Mouse (Mus musculus): ENCODE measurements around the gene Phf1. TPM values are rescaled to one million over a fixed set of nuclear protein-coding genes. Genes with fewer than 3 reads are reported as not detected.
"Not testable (repeated sequence)": the region's sequence is repeated elsewhere in the genome, so short reads cannot be mapped to it uniquely, and the experiment has no call there.

The Phf1 gene
- total RNA-seq, 2 experiments from 2014 or later = 8.2 to 11.3 TPM

DNA sequence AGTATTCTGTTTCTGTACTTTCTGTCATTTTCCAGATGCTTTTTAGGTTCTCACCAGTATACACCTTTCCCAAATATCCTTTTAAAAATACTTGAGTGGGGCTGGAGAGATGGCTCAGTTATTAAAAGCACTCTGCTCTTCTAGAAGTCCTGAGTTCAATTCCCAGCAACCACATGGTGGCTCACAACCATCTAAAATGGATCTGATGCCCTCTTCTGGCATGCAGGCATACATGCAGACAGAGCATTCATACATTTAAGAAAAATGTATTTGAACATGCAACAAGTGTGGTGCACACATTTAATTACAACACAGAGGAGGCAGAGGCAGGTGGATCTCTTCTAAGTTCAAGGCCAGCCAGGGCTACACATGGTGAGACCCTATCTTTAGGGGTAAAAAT is 42.6 kb downstream of the Phf1 start:
- no peak for DNase-seq (ENCODE audit: low spot score)

DNA sequence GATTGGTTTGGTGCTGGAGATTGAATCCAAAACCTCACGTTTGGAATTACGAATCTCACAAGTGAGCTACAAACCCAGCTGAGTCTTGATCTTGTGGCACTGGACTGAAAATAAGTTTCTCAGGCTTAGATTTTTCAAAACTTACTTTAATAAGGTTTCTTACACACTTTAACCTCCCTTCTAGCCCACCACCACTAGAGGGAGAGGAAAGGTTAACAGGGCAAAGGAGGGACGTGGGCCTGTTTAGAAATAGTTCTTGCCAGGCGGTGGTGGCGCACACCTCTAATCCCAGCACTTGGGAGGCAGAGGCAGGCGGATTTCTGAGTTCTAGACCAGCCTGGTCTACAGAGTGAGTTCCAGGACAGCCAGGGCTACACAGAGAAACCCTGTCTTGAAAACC is 44.5 kb downstream of the Phf1 start:
- DNase-seq (ENCODE audit: low spot score) = not testable (repeated sequence)

DNA sequence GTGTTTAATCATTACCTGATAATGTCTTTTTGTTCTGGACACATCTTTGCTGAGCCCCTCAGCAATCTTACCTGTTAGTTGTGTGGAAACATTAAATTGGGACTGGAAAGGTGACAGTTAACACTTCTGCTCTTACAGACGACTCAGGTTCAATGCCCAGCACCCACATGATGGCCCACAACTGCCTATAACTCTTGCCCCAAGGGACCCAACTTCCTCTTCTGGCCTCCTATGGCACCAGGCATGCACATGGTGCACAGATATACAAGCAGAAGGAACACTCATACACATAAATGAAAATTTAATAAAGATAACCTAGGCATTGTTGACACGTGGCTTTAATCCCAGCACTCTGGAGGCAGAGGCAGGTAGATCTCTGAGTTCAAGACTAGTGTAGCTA is 46.6 kb downstream of the Phf1 start:
- DNase-seq (ENCODE audit: low spot score) = no peak

DNA sequence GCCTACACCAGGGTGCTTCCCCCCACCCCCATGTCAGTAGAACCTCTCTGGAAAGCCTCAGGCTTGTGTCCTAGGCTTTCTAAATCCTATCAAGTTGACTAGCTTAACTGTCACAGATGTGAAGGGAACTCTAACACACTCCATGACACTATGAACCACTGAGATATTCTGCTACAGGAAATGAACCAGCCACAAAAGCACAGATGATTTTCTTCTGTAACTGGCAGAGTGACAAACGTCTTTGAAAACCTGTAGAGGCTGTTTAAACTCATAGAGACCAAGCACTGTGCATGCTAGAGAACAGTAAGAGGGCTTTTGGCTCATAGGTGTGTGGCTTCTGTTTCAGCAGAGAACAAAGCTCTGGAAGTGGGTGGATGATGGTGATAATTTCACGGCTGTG is 48.2 kb downstream of the Phf1 start:
- no peak for DNase-seq (ENCODE audit: low spot score)

DNA sequence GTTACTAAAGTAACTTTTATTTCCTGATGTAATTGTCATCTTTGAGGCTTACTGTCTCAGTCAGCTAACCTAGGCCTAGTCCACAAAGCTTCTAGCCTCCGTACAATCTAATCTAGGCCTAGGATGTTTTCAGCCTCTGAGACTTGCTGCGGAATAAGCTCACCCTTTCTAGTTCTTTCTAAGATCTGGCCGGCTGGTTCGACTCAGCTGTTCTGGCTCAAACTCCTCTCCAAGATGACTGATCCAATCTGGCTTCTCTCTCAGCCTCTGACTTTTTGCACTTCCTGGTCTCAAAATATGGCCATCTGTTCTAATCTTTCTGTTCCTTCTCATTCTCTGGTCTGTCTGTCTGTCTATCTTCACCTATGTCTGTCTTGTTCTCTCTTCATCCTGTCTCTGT is 50.5 kb downstream of the Phf1 start:
- no peak for DNase-seq (ENCODE audit: low spot score)

DNA sequence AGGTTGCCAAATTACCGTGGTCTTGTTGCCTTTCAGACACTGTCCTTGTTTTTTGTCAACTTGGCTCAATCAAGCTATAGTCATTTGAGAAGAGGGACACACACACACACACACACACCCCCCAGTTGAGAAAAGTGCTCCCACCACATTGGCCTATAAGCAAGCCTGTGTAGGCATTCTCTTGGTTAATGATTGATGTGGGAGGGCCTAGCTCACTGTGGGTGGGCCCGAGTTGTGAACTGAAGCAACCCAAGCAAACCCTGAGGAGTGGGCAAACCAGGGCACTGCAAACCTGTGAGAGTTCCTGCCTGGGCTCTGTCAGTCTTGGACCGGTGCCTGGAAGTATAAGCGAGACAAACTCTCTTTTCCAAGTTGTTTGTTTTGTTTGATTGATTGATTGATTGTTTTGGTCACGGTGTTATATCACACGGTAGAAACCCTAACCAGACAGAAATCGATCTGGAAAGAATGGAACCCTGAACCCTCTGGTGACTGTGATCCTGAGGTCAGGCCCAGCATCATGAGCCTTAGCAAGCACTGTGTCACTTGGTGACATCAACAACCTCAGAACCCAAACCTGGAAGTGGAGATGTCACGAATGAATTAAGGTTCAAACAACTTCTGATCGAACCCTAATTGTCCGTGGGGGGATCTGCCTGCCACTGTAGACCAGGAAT is 52.8 kb downstream of the Phf1 start:
- no peak for DNase-seq (ENCODE audit: low spot score)

Small RNA genes within 50 kb of the gene (microRNA-seq; reads per million reads assigned to microRNA genes)
- gene Gm27775 = not detected
- gene Mir3083 = 1.0 reads per million
- gene Mir6968 = 3.8 reads per million, percentile 4 among the genes with 10 or more reads in this experiment

Other genes starting within 250 kb of the Phf1 start
- gene Crebrf, start 217.4 kb upstream of the Phf1 start, total RNA-seq (2021) = 10 to 100 TPM; 37.7 to 47.2 TPM
- gene Bnip1, start 152.0 kb upstream of the Phf1 start, total RNA-seq (2021) = 10 to 100 TPM; 25.2 to 29.7 TPM
- not detected for gene Nkx2-5, start 88.0 kb upstream of the Phf1 start, total RNA-seq (2021)
- under 1 TPM; 0.37 to 0.43 TPM for gene Kifc5b, start 16.0 kb upstream of the Phf1 start, total RNA-seq (2021)
- gene Cuta, start 6.5 kb downstream of the Phf1 start, total RNA-seq (2021) = 100 to 1,000 TPM; 103 to 109 TPM
- 1 to 10 TPM; 2.2 to 2.8 TPM for gene Syngap1, start 8.2 kb downstream of the Phf1 start, total RNA-seq (2021)
- gene Zbtb9, start 40.1 kb downstream of the Phf1 start, total RNA-seq (2021) = under 1 TPM; 0.66 TPM
- 10 to 100 TPM; 18.0 to 20.0 TPM for gene Bak1, start 96.0 kb downstream of the Phf1 start, total RNA-seq (2021)
- 1 to 10 TPM; 1.4 to 2.2 TPM for gene Itpr3, start 124.3 kb downstream of the Phf1 start, total RNA-seq (2021)
- 100 to 1,000 TPM; 426 to 428 TPM for gene Uqcc2, start 200.9 kb downstream of the Phf1 start, total RNA-seq (2021)
- gene Ip6k3, start 234.7 kb downstream of the Phf1 start, total RNA-seq (2021) = 10 to 100 TPM; 29.8 to 66.9 TPM

Measured in gastrocnemius, adult 18-20 months (tissue).